Mouse (Mus musculus): ENCODE data around the gene Inka1. TPM values are rescaled to one million over a fixed set of nuclear protein-coding genes. Genes with fewer than 3 reads are reported as not detected.
A peak's percentile ranks its signal among the peaks of the same experiment; 100 is the strongest.

Inka1 gene
- polyA plus RNA-seq, 1 experiment from 2014 or later: 189 TPM

- Histone ChIP-seq H3K4me3 (peak overlapping the region; percentile 68), H3K9me3 (replicated peaks) (no peaks in the 10 kb centered on the region), H3K27ac (peak overlapping the region; percentile 83), H3K4me1 (peaks cover 45% of the 10 kb centered on the region), H3K36me3 (no peaks in the 10 kb centered on the region), H3K27me3 (ENCODE audit: low read depth, poor library complexity, severe bottlenecking) (peaks cover 45% of the 10 kb centered on the region)
- DNase-seq (ENCODE audit: low spot score): peak; percentile 59
- under 1% methylated on average over 29 of the region's 29 CpGs for WGBS
Measured at GRCm38 (mm10) chr9:107936215-107936822, 49.4 kb downstream of the Inka1 start.

DNA sequence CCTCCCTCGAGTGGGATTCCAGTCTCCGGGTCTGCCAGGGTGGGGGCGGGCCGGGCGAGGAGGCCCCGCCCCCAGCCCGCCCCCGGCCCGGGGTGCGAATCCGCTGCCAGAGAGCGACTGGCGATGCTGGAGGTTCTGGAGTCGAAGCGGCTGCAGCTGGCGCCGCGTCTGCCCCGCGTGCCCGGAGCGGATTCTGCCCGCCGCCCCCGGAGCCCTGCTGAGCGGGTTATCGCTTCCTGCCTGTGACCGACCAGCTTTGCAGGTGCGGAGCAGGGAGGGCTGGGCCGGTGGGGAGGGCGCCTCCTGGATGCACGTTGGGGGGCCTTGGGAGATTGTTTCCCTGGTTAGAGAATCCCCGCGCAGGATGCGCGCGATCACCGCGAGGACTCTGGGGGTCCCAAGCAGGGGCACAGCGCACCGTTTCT lies 49.9 kb downstream of the Inka1 start:
- DNase-seq (ENCODE audit: low spot score): peak; percentile 81
- Histone ChIP-seq H3K36me3 (no peaks in the 10 kb centered on the region), H3K4me1 (peaks cover 45% of the 10 kb centered on the region), H3K27ac (peak overlapping the region; percentile 83), H3K27me3 (ENCODE audit: low read depth, poor library complexity, severe bottlenecking) (peaks cover 45% of the 10 kb centered on the region), H3K4me3 (peak overlapping the region; percentile 68), H3K9me3 (replicated peaks) (no peaks in the 10 kb centered on the region)
- under 1% methylated on average over 41 of the region's 41 CpGs for WGBS

DNA sequence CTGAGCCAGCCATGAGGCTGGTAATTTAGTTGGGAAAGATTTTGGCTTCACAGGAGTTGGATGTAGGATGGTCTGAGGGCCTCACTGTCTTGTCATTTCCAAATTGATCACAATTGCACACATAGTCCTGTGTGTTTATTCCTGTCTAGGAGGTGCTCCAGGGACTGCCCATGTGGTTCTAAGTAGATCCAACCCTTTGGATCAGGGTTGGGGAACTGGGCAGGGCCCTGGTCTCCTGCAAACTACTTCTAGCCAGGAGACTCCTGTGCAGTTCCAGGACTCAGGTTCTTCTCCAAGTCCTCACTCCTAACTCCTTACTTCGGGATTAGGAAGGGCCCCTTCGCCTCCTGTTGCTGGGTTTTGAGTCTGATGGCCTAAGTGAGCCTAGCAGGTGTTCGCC lies 50.3 kb downstream of the Inka1 start, which contains the start of gene Camkv:
Gene Camkv, plus strand, starts transcription at position 301 of the 400 bp plus-strand sequence.
- Histone ChIP-seq H3K4me1 (peaks cover 43% of the 10 kb centered on the region), H3K27ac (peak within 1 kb of the TSS; percentile 83), H3K27me3 (ENCODE audit: low read depth, poor library complexity, severe bottlenecking) (peaks cover 45% of the 10 kb centered on the region), H3K36me3 (no peaks in the 10 kb centered on the region), H3K9me3 (replicated peaks) (no peaks in the 10 kb centered on the region), H3K4me3 (peak within 1 kb of the TSS; percentile 68)
- WGBS: 14% methylated on average over 3 of the region's 3 CpGs
- no peak for DNase-seq (ENCODE audit: low spot score)

Other genes with a start within 250 kb of the Inka1 start
- gene Rbm5, start 214.9 kb downstream of the Inka1 start, polyA plus RNA-seq (2016; fragmentation: Nextera tagmentation; extraction: Ambion mirVana): 164 and 214 TPM in 2 replicates
- gene Rbm6, start 112.6 kb downstream of the Inka1 start, polyA plus RNA-seq (2016; fragmentation: Nextera tagmentation; extraction: Ambion mirVana): 96.4 and 116 TPM in 2 replicates
- 10.9 and 11.6 TPM in 2 replicates for gene Mon1a, start 97.7 kb downstream of the Inka1 start, polyA plus RNA-seq (2016; fragmentation: Nextera tagmentation; extraction: Ambion mirVana)
- 0.30 and 1.2 TPM in 2 replicates for gene Mst1r, start 79.0 kb downstream of the Inka1 start, polyA plus RNA-seq (2016; fragmentation: Nextera tagmentation; extraction: Ambion mirVana)
- gene Actl11, start 57.4 kb downstream of the Inka1 start, polyA plus RNA-seq (2016; fragmentation: Nextera tagmentation; extraction: Ambion mirVana): not detected in 2 replicates
- gene Camkv, start 50.2 kb downstream of the Inka1 start, polyA plus RNA-seq (2016; fragmentation: Nextera tagmentation; extraction: Ambion mirVana): 7.5 and 9.9 TPM in 2 replicates
- gene Traip, start 35.7 kb downstream of the Inka1 start, polyA plus RNA-seq (2016; fragmentation: Nextera tagmentation; extraction: Ambion mirVana): 43.2 and 45.9 TPM in 2 replicates
- gene Uba7, start 10.4 kb downstream of the Inka1 start, polyA plus RNA-seq (2016; fragmentation: Nextera tagmentation; extraction: Ambion mirVana): 18.6 and 22.5 TPM in 2 replicates
- gene Gm20661, start 2.8 kb downstream of the Inka1 start, polyA plus RNA-seq (2016; fragmentation: Nextera tagmentation; extraction: Ambion mirVana): 3.5 and 6.2 TPM in 2 replicates
- 6.5 and 11.9 TPM in 2 replicates for gene Cdhr4, start 6.6 kb upstream of the Inka1 start, polyA plus RNA-seq (2016; fragmentation: Nextera tagmentation; extraction: Ambion mirVana)
- gene Gm20662, start 10.5 kb upstream of the Inka1 start, polyA plus RNA-seq (2016; fragmentation: Nextera tagmentation; extraction: Ambion mirVana): 0.34 and 0.93 TPM in 2 replicates
- gene Ip6k1, start 16.6 kb upstream of the Inka1 start, polyA plus RNA-seq (2016; fragmentation: Nextera tagmentation; extraction: Ambion mirVana): 54.1 and 69.8 TPM in 2 replicates
- gene Gmppb, start 63.4 kb upstream of the Inka1 start, polyA plus RNA-seq (2016; fragmentation: Nextera tagmentation; extraction: Ambion mirVana): 25.2 and 26.4 TPM in 2 replicates
- gene Amigo3, start 67.3 kb upstream of the Inka1 start, polyA plus RNA-seq (2016; fragmentation: Nextera tagmentation; extraction: Ambion mirVana): 1.9 and 3.5 TPM in 2 replicates
- 0.54 and 0.74 TPM in 2 replicates for gene Mst1, start 94.6 kb upstream of the Inka1 start, polyA plus RNA-seq (2016; fragmentation: Nextera tagmentation; extraction: Ambion mirVana)
- gene Rnf123, start 97.5 kb upstream of the Inka1 start, polyA plus RNA-seq (2016; fragmentation: Nextera tagmentation; extraction: Ambion mirVana): 31.8 and 37.5 TPM in 2 replicates
- 70.8 and 76.2 TPM in 2 replicates for gene Apeh, start 108.7 kb upstream of the Inka1 start, polyA plus RNA-seq (2016; fragmentation: Nextera tagmentation; extraction: Ambion mirVana)
- 1.7 TPM in 2 replicates for gene Bsn, start 204.5 kb upstream of the Inka1 start, polyA plus RNA-seq (2016; fragmentation: Nextera tagmentation; extraction: Ambion mirVana)

All from limb, embryonic 10.5 days (tissue).